Mouse (Mus musculus): ENCODE results near the gene Col4a3. TPM values are rescaled to one million over a fixed set of nuclear protein-coding genes. Genes with fewer than 3 reads are reported as not detected.

Col4a3 gene
- polyA plus RNA-seq, 1 experiment from 2014 or later, result 0.16 TPM

- Histone ChIP-seq H3K4me2 (ENCODE audit: low read depth, low read length) (no peak within 1 kb of the TSS), H3K36me3 (ENCODE audit: control insufficient read depth, insufficient read depth, low read length) (no peaks in the 10 kb centered on the region), H3K4me3 (ENCODE audit: low read length) (no peak within 1 kb of the TSS), H3K4me1 (ENCODE audit: control insufficient read depth, insufficient read depth, low read length) (0 out of 2 replicates have a peak, but pooled peaks cover 2% of the 10 kb centered on the region), H3K27me3 (replicated peaks; ENCODE audit: control insufficient read depth, insufficient read depth, low read length) (no peaks in the 10 kb centered on the region), H3K9ac (ENCODE audit: low read depth, low read length) (no peak within 1 kb of the TSS), H3K9me3 (ENCODE audit: control insufficient read depth, low read length) (no peaks in the 10 kb centered on the region), H3K27ac (ENCODE audit: low read length) (no peak within 1 kb of the TSS)
- ATAC-seq, result no peak
- WGBS, result 78% methylated on average over 13 of the region's 15 CpGs
Observed at GRCm38 (mm10) chr1:82771022-82771586, 184.4 kb downstream of the Col4a3 start, which contains the start of gene Gm47791. Gene Gm47791 (minus strand): TSS chr1:82771243.

Other genes with a start within 250 kb of the Col4a3 start
- gene Col4a4, start 72 bp upstream of the Col4a3 start, polyA plus RNA-seq (2015; fragmentation: Nextera tagmentation; extraction: Ambion mirVana), result 0.05 and 0.20 TPM in 2 replicates
- 166 and 173 TPM in 2 replicates for gene Mff, start 138.0 kb downstream of the Col4a3 start, polyA plus RNA-seq (2015; fragmentation: Nextera tagmentation; extraction: Ambion mirVana)
- 201 and 234 TPM in 2 replicates for gene Tm4sf20, start 181.5 kb downstream of the Col4a3 start, polyA plus RNA-seq (2015; fragmentation: Nextera tagmentation; extraction: Ambion mirVana)
- not detected in 2 replicates for gene Gm47791, start 184.3 kb downstream of the Col4a3 start, polyA plus RNA-seq (2015; fragmentation: Nextera tagmentation; extraction: Ambion mirVana)